Mouse (Mus musculus): ENCODE measurements around the gene Rap2a. TPM values are rescaled to one million over a fixed set of nuclear protein-coding genes. Genes with fewer than 3 reads are reported as not detected.

Gene Rap2a
- polyA plus RNA-seq, 1 experiment from 2014 or later, result 23.6 TPM

- H3K27me3 ChIP-seq, result no peaks in the 10 kb centered on the region
- no peak overlapping the region for H3K27ac ChIP-seq (replicated peaks)
- WGBS, result 94% methylated on average over 12 of the region's 12 CpGs
- H3K9ac ChIP-seq, result no peak overlapping the region
- no peaks in the 10 kb centered on the region for H3K9me3 ChIP-seq
- H3K4me1 ChIP-seq (replicated peaks), result peaks cover 26% of the 10 kb centered on the region
- no peak for ATAC-seq (ENCODE audit: low read depth)
- H3K4me2 ChIP-seq, result no peak overlapping the region
- no peak overlapping the region for H3K4me3 ChIP-seq
- peaks cover 15% of the 10 kb centered on the region for H3K36me3 ChIP-seq
Measured at GRCm38 (mm10) chr14:120503641-120504040, 25.4 kb downstream of the Rap2a start.

- Histone ChIP-seq H3K4me1 (replicated peaks) (peaks cover 27% of the 10 kb centered on the region), H3K36me3 (peaks cover 15% of the 10 kb centered on the region), H3K4me3 (no peak overlapping the region), H3K9me3 (no peaks in the 10 kb centered on the region), H3K4me2 (no peak overlapping the region), H3K27me3 (no peaks in the 10 kb centered on the region), H3K27ac (replicated peaks) (no peak overlapping the region), H3K9ac (no peak overlapping the region)
- 93% methylated on average over 12 of the region's 12 CpGs for WGBS
- ATAC-seq (ENCODE audit: low read depth), result no peak
Measured at GRCm38 (mm10) chr14:120504423-120504822, 26.2 kb downstream of the Rap2a start.

- Histone ChIP-seq H3K36me3 (peaks cover 15% of the 10 kb centered on the region), H3K4me2 (no peak overlapping the region), H3K4me3 (no peak overlapping the region), H3K9ac (no peak overlapping the region), H3K27ac (replicated peaks) (no peak overlapping the region), H3K9me3 (no peaks in the 10 kb centered on the region), H3K27me3 (no peaks in the 10 kb centered on the region), H3K4me1 (replicated peaks) (peaks cover 25% of the 10 kb centered on the region)
- 92% methylated on average over 18 of the region's 18 CpGs for WGBS
- ATAC-seq (ENCODE audit: low read depth), result no peak
Measured at GRCm38 (mm10) chr14:120504928-120505461, 26.8 kb downstream of the Rap2a start.

DNA sequence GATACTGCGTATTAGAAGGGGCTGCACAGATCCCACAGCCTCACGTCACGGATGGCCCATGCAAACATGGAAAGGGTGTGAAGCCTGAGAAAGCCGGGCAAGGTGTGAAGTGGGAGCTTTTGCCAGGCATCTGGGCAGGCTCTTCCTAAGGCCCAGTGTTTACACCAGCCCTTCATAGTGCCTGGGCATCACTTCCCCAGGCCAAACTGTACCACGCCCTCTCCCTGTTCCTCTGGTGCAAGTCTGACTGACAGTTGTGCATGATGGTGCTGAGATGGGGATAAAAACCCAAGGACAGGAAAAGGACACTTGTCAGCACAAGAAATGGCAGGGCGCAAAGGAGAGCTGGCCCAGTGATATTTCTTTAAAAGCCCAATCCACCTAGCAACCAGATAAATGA, 27.7 kb downstream of the Rap2a start:
- no peak for ATAC-seq (ENCODE audit: low read depth)

DNA sequence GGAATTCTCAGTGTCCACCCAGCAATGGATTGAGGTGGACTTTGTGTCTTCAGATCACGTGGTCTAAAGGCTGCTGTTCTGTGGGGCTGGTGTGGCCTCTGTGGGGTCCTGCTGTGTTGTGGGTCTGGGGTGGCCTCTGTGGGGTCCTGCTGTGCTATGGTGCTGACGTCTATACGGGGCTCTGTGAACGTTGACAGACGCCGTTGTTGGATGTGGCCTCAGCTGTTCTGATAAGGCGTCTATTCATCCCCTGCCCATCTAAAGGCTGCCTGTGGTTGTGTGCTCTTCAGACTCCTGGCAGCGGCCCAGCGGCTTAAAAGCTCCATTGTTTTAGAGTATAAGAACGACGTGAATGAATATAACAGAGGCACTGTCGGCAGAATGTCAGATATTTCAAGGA, 29.3 kb downstream of the Rap2a start:
- H3K27me3 ChIP-seq, result no peaks in the 10 kb centered on the region
- no peak overlapping the region for H3K9ac ChIP-seq
- no peaks in the 10 kb centered on the region for H3K9me3 ChIP-seq
- peaks cover 15% of the 10 kb centered on the region for H3K36me3 ChIP-seq
- H3K4me3 ChIP-seq, result no peak overlapping the region
- WGBS, result 33% methylated on average over 12 of the region's 12 CpGs
- ATAC-seq (ENCODE audit: low read depth), result peak; percentile 89
- peak overlapping the region; percentile 63 for H3K27ac ChIP-seq (replicated peaks)
- H3K4me2 ChIP-seq, result no peak overlapping the region
- H3K4me1 ChIP-seq (replicated peaks), result peaks cover 22% of the 10 kb centered on the region

More for the DNA sequence above, 27.7 kb downstream of the Rap2a start:
- Histone ChIP-seq H3K4me1 (replicated peaks) (peaks cover 22% of the 10 kb centered on the region), H3K4me3 (no peak overlapping the region), H3K36me3 (peaks cover 15% of the 10 kb centered on the region), H3K27me3 (no peaks in the 10 kb centered on the region), H3K9me3 (no peaks in the 10 kb centered on the region), H3K9ac (no peak overlapping the region), H3K4me2 (no peak overlapping the region), H3K27ac (replicated peaks) (no peak overlapping the region)
- 92% methylated on average over 6 of the region's 6 CpGs for WGBS

- Histone ChIP-seq H3K27me3 (no peaks in the 10 kb centered on the region), H3K4me1 (replicated peaks) (peaks cover 22% of the 10 kb centered on the region), H3K9ac (no peak overlapping the region), H3K4me2 (no peak overlapping the region), H3K9me3 (no peaks in the 10 kb centered on the region), H3K36me3 (peaks cover 11% of the 10 kb centered on the region), H3K27ac (replicated peaks) (no peak overlapping the region; the same call in 1 of the 2 replicates), H3K4me3 (no peak overlapping the region)
- no peak for ATAC-seq (ENCODE audit: low read depth)
- 89% methylated on average over 16 of the region's 16 CpGs for WGBS
Measured at GRCm38 (mm10) chr14:120508566-120509365, 30.5 kb downstream of the Rap2a start.

DNA sequence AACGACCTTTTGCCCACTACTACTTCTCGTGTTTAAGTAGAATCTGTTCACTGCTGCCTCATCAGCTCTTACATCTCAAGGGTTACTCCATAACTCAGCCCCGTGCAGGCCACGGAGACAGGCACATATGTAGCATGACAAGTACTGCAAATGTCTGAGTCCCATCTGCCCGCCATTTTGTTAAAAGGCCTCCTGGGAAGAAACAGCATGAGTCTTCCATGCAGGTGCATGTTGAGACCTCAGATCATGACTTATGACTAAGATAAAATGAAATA, 31.1 kb downstream of the Rap2a start:
- Histone ChIP-seq H3K27me3 (no peaks in the 10 kb centered on the region), H3K4me2 (no peak overlapping the region), H3K9ac (no peak overlapping the region), H3K9me3 (no peaks in the 10 kb centered on the region), H3K27ac (replicated peaks) (no peak overlapping the region), H3K36me3 (peaks cover 6% of the 10 kb centered on the region; the same call in 1 of the 2 replicates), H3K4me1 (replicated peaks) (peaks cover 22% of the 10 kb centered on the region), H3K4me3 (no peak overlapping the region)
- 55% methylated on average over 5 of the region's 5 CpGs for WGBS
- ATAC-seq (ENCODE audit: low read depth), result no peak

- no peak for ATAC-seq (ENCODE audit: low read depth)
- H3K4me3 ChIP-seq, result no peak overlapping the region
- H3K36me3 ChIP-seq, result no peaks in the 10 kb centered on the region
- 82% methylated on average over 5 of the region's 5 CpGs for WGBS
- H3K4me1 ChIP-seq (replicated peaks), result peaks cover 18% of the 10 kb centered on the region
- no peak overlapping the region for H3K9ac ChIP-seq
- H3K27ac ChIP-seq (replicated peaks), result no peak overlapping the region
- no peaks in the 10 kb centered on the region for H3K27me3 ChIP-seq
- H3K4me2 ChIP-seq, result no peak overlapping the region
- H3K9me3 ChIP-seq, result no peaks in the 10 kb centered on the region
Measured at GRCm38 (mm10) chr14:120511821-120512220, 33.6 kb downstream of the Rap2a start.

DNA sequence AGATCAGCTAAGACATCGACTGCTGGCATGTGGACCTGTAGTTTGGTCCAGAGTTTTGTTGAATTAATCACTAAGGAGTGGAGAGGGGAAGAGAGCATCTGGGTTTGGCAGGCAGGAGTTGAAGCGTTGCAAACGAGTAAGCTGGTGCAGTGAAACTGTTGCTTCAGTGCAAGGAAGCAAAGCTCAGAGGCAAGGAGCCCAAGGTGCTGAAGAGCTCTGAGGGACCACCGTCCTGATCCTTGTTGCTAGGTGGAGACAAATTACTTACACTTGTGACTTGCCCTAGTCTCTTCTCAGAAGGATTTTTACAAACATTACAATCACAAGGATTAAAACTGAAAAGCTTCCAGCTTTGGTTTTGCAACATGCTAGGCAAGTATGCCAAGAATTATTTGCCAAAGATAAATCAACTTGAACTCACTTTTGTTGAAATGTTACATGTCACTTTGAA, 36.6 kb downstream of the Rap2a start:
- WGBS, result 78% methylated on average over 4 of the region's 4 CpGs
- Histone ChIP-seq H3K4me2 (no peak overlapping the region), H3K27ac (replicated peaks) (no peak overlapping the region), H3K27me3 (no peaks in the 10 kb centered on the region), H3K4me3 (no peak overlapping the region), H3K9ac (no peak overlapping the region), H3K4me1 (replicated peaks) (no peaks in the 10 kb centered on the region), H3K36me3 (no peaks in the 10 kb centered on the region), H3K9me3 (no peaks in the 10 kb centered on the region)
- ATAC-seq (ENCODE audit: low read depth), result no peak

- Histone ChIP-seq H3K4me2 (no peak overlapping the region), H3K36me3 (no peaks in the 10 kb centered on the region), H3K4me3 (no peak overlapping the region), H3K9me3 (no peaks in the 10 kb centered on the region), H3K4me1 (replicated peaks) (no peaks in the 10 kb centered on the region), H3K9ac (no peak overlapping the region), H3K27me3 (no peaks in the 10 kb centered on the region), H3K27ac (replicated peaks) (no peak overlapping the region)
- no peak for ATAC-seq (ENCODE audit: low read depth)
- 81% methylated on average over 1 of the region's 1 CpGs for WGBS
Measured at GRCm38 (mm10) chr14:120515376-120515775, 37.1 kb downstream of the Rap2a start.

GRCm38 (mm10) chr14:120518706-120519105, 40.5 kb downstream of the Rap2a start:
- H3K27ac ChIP-seq (replicated peaks), result no peak overlapping the region
- 93% methylated on average over 5 of the region's 5 CpGs for WGBS
- H3K4me1 ChIP-seq (replicated peaks), result no peaks in the 10 kb centered on the region
- H3K9me3 ChIP-seq, result no peaks in the 10 kb centered on the region
- no peaks in the 10 kb centered on the region for H3K36me3 ChIP-seq
- no peak overlapping the region for H3K4me2 ChIP-seq
- H3K4me3 ChIP-seq, result no peak overlapping the region
- no peaks in the 10 kb centered on the region for H3K27me3 ChIP-seq
- no peak overlapping the region for H3K9ac ChIP-seq
- no peak for ATAC-seq (ENCODE audit: low read depth)

- Histone ChIP-seq H3K36me3 (no peaks in the 10 kb centered on the region), H3K4me1 (replicated peaks) (no peaks in the 10 kb centered on the region), H3K9ac (no peak overlapping the region), H3K4me3 (no peak overlapping the region), H3K27ac (replicated peaks) (no peak overlapping the region), H3K9me3 (no peaks in the 10 kb centered on the region), H3K27me3 (no peaks in the 10 kb centered on the region), H3K4me2 (no peak overlapping the region)
- no peak for ATAC-seq (ENCODE audit: low read depth)
- 84% methylated on average over 1 of the region's 1 CpGs for WGBS
Measured at GRCm38 (mm10) chr14:120519921-120520320, 41.7 kb downstream of the Rap2a start.

DNA sequence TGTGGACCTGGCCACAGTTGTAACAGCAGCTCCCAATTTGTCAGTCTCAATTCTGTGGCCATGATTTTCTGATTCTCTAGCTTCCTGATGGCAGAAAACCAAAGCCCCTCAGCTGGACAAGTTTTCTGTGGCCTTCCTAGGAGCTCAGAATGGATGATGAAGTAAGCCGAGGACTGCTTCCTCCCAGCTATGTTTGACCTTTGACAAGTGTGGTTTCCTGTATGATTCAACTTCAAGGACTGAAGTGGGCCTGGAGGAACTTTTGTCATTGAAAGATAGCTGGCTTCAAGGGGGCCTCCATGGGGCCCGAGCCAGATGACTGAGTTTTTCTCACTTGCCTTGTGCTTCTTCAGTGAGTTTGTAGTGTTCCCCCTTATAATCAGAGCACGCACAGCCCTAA, 42.6 kb downstream of the Rap2a start:
- Histone ChIP-seq H3K36me3 (no peaks in the 10 kb centered on the region), H3K4me1 (replicated peaks) (no peaks in the 10 kb centered on the region), H3K9ac (no peak overlapping the region), H3K27ac (replicated peaks) (no peak overlapping the region), H3K27me3 (no peaks in the 10 kb centered on the region), H3K4me2 (no peak overlapping the region), H3K4me3 (no peak overlapping the region), H3K9me3 (no peaks in the 10 kb centered on the region)
- WGBS, result 86% methylated on average over 3 of the region's 3 CpGs
- ATAC-seq (ENCODE audit: low read depth), result no peak
